Mouse (Mus musculus) frontal cortex, postnatal 36 days (tissue): ENCODE results near the gene Tmprss9.

Source experiments
- DNase-seq, 2 experiments: peaks; one replicate each; pipeline ENCODE4 v3.0.0; 2022; ENCODE audit warnings: low spot score in 2 of 2

Tmprss9 gene

DNA sequence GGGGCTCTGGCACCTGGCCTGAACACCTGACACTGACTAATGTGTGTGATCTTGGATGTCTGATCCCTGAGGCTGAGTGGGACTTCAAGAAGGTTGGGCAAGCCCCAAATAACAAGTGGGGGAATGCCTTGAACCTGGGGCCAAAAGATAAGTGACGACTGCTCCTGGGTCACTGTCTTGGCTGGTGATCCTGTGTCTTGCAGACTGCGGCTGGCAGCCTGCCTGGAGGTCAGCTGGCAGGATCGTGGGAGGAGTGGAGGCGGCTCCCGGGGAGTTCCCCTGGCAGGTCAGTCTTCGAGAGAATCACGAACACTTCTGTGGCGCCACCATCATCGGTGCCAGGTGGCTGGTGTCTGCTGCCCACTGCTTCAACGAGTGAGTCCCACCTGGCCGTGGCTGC, 15.5 kb downstream of the Tmprss9 start:
- DNase-seq = no peak

GRCm38 (mm10) chr10:80895100-80895499, 23.5 kb downstream of the Tmprss9 start:
- no peak for DNase-seq

GRCm38 (mm10) chr10:80895697-80896096, 24.0 kb downstream of the Tmprss9 start:
- no peak for DNase-seq

GRCm38 (mm10) chr10:80896581-80897485, 25.2 kb downstream of the Tmprss9 start:
- DNase-seq = no peak

DNA sequence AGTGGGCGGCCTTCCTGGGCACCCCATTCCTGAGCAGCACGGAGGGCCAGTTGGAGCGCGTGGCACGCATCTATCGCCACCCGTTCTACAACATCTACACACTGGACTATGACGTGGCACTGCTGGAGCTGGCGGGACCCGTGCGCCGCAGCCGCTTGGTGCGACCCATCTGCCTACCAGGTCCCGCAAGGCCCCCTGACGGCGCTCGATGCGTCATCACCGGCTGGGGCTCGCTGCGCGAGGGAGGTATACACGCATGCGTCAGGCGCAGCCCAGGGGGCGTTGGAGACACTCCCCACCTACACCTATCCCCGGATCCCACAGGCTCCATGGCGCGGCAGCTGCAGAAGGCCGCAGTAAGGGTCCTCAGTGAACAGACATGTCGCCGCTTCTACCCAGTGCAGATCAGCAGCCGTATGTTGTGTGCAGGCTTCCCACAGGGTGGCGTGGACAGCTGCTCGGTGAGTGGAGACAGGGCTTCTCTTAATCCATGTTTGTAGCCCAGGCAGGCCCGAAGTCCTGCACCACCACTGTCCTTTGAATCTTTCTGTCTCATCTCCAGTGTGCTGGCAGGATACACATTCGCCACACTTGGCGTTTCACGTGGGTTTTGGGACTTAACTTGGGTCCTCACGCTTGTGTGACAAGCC, 26.3 kb downstream of the Tmprss9 start:
- peak; percentile 68 to 74 for DNase-seq

GRCm38 (mm10) chr10:80899074-80899473, 27.4 kb downstream of the Tmprss9 start:
- no peak for DNase-seq

- DNase-seq = no peak
Measured at GRCm38 (mm10) chr10:80899591-80900317, 28.1 kb downstream of the Tmprss9 start.

DNA sequence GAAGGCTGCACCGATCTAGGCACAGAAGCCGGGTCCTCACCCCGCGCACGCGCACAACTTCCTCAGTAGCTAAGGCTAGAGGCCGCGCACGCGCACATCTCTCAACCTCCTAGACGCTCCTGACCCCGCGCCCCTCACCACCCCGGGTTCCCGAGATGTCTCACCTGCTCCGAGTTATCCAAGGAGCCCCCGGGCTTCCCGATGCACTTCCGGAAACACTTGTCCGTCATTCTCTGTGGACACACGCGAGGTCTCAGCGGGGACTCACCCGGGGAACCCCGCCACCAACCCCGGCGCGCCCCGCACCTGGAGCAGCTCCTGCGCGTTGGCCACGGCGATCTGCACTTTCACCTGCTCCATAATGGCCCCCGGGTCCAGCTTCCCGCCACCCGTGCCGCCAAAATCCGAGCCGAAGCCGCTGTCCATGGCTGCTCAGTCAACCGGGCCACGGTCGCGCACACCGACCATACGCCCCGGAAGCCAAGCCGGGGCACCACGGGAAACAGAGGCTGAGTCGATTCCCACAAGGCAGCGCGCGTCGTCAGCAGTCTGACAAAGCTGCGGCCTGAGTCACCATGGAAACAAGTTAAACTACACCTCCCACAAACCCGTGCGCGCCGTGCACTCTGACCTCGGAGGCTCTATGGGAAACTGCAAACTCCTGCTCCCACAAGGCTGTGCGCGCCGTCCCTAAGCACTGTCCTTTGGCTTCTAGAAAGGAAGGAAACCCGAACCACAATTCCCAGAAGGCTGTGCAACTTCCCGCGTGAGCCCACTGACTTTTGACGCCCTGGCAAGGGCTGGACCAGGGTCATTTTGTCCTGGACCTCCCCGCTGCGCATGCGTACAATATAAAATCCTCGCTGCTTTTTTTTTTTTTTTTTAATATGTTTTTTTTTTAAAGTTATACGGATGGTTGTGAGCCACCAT, 28.9 kb downstream of the Tmprss9 start, which contains the start of gene Timm13:
Timm13 (minus strand) TSS at position 652 of the 930 bp plus-strand sequence.
- peak; percentile 99 to 100 for DNase-seq

- DNase-seq = no peak
Measured at GRCm38 (mm10) chr10:80901409-80902272, 30.0 kb downstream of the Tmprss9 start.

GRCm38 (mm10) chr10:80902273-80902940, 30.8 kb downstream of the Tmprss9 start:
- no peak for DNase-seq

GRCm38 (mm10) chr10:80903282-80903681, 31.6 kb downstream of the Tmprss9 start:
- no peak for DNase-seq

- DNase-seq = no peak
Measured at GRCm38 (mm10) chr10:80904004-80904693, 32.5 kb downstream of the Tmprss9 start.

DNA sequence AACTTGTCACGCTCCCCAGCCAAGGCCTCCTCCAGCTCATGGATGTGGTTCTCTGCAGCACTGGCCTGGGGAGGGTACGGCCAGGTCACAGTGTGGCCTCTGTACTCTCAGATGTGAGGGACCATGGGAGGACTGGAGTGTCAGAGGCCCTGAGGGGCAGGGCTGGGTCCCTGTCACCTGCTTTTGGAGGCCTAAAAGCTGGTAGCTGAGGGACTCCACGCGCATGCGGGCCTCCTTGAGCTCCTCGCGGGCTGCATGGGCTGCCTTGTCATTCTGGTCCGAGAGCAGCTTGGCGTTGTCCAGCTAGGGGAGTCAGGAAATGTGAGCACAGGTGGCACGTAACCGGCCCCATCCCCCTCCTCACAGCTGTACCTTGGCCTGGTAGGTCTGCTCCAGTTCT, 33.1 kb downstream of the Tmprss9 start:
- no peak for DNase-seq

DNA sequence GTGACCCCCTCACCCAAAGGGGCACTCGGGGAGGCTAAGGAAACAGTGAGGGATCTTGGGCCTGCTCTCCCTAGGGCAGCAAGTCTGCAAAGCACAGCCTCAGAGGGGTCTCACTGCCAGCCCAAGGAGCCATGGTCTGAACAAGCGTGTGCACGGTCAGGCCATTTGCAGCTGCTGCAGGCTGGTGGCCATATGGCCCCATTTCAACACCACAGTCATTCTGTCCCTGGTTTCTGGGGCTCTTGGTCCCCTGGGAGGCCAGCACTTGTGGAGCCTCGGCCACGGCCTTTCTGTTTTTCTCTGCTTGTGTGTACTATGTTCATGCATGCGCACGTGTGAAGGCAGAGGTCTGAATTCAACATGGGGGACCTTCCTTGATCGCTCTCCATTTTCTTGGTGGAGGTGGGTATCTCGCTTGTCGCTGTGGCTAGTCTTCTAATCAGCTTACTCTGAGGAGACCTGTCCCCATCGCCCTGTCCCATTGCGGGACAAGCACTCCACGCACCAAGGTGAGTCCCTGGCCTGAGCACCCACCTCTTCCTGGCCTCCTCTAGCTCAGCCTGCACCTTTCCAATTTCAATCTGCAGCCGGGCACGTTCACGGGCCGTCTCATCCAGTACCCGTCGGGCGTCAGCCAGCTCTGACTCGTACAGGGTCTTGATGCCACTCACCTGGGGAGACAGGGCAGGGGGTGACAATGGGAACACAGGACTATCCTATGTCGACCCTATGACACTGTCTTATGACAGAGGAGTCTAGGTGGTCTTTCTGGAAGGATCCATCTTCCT, 37.9 kb downstream of the Tmprss9 start:
- DNase-seq = no peak

DNA sequence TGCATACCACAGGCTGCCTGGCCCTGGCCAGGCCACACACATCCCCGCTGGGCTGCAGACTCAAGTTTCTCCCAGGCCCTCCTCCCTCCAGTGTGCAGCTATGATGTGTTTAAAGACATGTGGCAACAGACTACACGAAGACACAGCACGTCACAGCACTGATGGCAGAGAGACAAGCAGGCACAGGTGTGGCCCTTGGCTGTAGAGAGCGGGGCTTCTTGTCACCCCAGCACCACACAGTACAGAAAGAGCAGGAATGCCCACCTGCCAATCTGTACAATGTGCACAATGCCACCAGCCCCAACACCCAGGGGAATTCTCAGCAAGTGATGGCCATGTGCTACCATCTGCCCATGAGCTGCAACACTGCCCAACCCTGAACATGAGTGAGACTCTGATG, 39.7 kb downstream of the Tmprss9 start:
- DNase-seq = no peak

DNA sequence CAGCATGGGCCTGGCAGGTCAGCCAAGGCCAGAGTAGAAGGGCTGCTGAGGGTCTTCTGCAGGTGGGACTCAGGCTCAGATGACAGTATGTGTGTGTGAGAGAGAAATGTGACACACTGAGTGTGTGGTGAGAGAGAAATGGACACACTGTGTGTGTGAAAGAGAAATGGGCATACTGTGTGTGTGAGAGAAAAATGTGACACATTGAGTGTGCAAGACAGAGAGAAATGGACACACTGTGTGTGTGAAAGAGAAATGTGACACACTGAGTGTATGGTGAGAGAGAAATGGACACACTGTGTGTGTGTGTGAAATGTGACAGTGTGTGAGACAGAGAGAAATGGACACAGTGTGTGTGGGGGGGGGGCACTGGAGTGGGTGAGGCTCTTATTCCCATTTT, 40.2 kb downstream of the Tmprss9 start:
- DNase-seq = no peak

- DNase-seq = no peak
Measured at GRCm38 (mm10) chr10:80913364-80914011, 41.8 kb downstream of the Tmprss9 start.

DNA sequence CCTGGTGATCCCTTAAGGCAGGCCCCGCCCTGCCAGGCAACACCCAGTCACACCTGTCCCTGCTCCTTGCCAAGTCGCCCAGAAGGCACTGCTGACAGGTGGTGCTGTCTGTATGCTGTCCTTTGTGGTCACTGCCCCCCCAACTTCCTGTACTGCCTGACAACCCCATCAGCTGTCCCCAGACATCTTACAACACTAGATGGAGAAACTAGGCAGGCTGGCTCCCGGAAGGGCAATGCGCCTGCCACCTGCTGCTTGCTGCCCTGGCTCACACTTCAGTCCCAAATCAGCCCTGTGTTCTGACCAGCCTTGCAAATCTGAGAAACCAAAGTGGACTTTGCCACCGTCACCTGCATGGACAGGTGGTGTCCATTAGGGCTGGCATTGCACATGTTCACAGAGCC, 42.6 kb downstream of the Tmprss9 start:
- no peak for DNase-seq
